Mouse (Mus musculus): ENCODE data around the gene C1galt1.

The C1galt1 gene

DNA sequence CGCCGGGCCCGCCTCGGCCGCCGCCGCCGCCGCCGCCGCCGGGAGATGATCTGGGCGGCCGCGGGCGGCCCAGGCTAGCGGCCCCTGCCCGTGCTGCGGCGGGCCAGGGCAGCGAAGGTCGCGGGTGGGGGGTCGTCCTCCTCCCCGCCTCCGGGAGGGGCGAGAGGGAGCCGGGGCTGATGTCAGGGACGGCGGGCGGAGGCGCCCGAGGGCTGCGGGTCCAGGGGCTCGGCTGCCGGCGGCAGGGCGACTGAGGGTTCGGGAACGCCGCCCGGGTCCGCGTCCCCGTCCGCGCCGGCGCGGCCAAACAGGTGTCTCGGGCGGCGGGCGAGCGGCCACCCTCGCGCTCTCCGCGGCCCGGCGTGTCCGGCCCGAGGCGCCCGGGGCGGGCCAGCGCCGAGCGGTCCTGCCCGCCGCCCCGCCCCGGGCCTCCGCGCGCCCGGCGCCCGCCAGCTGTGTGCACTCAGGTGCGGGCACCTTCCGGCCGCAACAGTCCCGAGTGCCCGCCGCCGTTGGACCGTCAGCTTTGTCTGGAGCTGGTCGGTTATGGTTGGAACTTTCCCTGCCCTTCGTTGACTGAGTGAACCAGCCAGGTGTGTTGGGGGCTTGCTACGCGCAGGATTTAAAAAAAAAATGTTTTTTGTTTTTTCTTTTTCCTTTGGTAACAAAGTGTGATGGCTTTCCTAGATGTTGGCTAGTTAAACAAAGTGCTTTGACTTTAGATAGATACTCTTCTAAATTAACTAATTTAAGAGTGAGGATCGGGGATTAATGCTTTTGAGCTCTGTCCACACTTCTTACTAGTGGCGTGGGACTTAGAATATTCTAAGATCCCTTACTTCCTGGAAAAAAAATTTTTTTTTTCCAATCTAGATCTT lies at the start of gene C1galt1:
Gene C1galt1, plus strand, starts transcription at position 41 of the 878 bp plus-strand sequence.
- DNase-seq (ENCODE audit: inconsistent age in 2 of 2, low spot score in 1 of 2), result peak; percentile 64 to 84

DNA sequence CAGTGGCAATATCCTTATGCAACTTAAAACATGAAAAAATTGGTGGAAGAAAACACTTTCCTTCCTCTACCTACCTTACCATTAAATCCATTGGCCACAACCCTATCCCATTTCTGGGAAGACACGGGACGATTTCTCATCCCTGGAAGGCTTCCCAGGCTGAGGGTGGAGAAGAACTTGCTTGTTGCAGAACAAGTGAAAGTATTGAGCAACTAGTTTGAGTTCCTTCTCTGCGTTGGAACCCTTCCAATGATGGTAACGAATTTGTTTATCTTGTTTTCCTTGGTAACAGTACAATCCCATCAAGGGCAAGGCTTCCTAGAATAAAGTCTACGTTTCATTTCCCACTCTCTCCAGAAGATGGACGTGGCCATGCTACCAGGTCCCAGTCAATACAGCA lies 44.7 kb upstream of the C1galt1 start:
- peak in 1 of 2 experiments; percentile 79 for DNase-seq (ENCODE audit: inconsistent age in 2 of 2, low spot score in 1 of 2)

GRCm38 (mm10) chr6:7803765-7804542 lies 40.7 kb upstream of the C1galt1 start:
- no peak for DNase-seq (ENCODE audit: inconsistent age in 2 of 2, low spot score in 1 of 2)

DNA sequence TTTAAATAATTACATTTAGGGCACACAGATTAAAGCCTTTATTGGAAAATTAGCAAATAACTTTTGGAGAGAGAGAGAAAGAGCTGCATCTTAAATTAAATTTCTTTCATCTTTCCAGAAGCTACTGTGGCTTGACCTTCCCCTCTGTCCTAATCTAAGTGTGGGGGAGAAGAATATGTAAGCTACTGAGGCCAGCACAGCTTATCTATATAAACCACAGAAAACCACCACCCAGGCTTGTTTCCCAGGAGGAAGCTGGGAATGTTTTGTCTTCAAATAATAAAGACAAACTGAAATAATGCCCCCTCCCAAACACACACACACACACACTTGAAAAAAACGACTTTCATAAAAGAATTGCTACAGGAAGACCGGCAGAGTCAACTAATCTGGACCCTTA lies 30.5 kb upstream of the C1galt1 start:
- DNase-seq (ENCODE audit: inconsistent age in 2 of 2, low spot score in 1 of 2), result no peak

DNA sequence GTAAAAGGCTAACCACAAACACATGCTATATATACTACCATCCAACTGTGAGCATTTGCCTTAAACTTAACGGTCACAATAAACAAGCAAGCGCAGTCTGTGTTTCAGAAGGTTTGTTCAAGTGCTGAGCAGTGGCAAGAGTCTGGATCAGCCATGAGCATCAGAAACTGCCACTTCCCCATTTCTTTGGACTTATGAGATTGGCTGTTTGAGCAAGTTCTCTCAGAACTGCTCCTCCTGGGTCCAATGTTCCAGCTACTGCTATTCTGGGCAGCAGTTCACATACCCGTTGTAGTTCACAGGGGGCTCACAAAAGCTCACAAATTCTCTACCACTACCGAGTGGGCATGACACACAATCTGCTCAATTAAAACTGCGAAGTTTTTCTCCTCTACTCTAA lies 28.4 kb upstream of the C1galt1 start:
- no peak for DNase-seq (ENCODE audit: inconsistent age in 2 of 2, low spot score in 1 of 2)

DNA sequence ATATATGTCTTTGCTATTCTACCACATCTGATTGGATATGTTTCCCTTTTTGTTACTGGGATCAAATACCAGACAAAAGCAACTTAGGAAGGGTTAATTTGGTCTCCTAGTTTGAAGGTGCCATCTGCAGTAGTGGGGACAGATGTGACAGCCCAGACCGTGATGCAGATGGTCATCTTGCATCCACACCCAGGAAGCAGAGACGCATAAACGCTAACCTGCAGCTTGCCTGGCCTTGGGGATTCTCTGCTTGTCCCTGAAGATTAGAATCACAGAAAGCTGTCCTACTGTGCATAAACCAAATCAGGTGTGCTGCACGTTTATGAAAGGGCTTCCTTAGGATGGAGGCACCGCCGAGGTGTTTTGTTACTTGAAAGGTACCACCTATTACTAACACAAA lies 22.0 kb upstream of the C1galt1 start:
- DNase-seq (ENCODE audit: inconsistent age in 2 of 2, low spot score in 1 of 2), result no peak

- no peak for DNase-seq (ENCODE audit: inconsistent age in 2 of 2, low spot score in 1 of 2)
These were observed 13.8 kb upstream of the C1galt1 start for GRCm38 (mm10) chr6:7830793-7831192.

- DNase-seq (ENCODE audit: inconsistent age in 2 of 2, low spot score in 1 of 2), result no peak
These were observed 12.0 kb upstream of the C1galt1 start for GRCm38 (mm10) chr6:7832564-7833175.

- DNase-seq (ENCODE audit: inconsistent age in 2 of 2, low spot score in 1 of 2), result peak in 1 of 2 experiments; percentile 20
These were observed 773 bp upstream of the C1galt1 start for GRCm38 (mm10) chr6:7843726-7844411.

DNA sequence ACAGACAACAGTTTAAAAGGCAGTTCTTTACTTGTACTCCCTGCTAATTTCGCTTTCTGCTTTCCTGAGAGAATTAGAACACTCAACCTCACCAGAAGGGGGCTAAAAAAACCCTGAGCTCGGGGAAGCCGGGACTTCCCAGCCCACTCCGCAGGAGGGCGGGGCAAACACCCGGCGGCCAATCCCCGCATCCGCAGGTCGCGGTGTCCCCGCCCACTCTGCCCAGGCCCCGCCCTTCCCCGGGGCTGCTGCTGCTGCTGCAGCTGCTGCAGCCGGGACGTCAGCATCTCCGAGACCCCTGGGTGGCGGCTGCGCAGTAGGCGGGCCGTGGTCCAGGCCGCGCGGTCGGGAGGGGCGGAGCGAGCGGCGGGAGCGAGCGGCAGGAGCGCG lies 235 bp upstream of the C1galt1 start:
- peak; percentile 99 for DNase-seq (ENCODE audit: inconsistent age in 2 of 2, low spot score in 1 of 2)

- peak in 1 of 2 experiments; percentile 65 for DNase-seq (ENCODE audit: inconsistent age in 2 of 2, low spot score in 1 of 2)
These were observed 1.0 kb downstream of the C1galt1 start for GRCm38 (mm10) chr6:7845680-7846017.

DNA sequence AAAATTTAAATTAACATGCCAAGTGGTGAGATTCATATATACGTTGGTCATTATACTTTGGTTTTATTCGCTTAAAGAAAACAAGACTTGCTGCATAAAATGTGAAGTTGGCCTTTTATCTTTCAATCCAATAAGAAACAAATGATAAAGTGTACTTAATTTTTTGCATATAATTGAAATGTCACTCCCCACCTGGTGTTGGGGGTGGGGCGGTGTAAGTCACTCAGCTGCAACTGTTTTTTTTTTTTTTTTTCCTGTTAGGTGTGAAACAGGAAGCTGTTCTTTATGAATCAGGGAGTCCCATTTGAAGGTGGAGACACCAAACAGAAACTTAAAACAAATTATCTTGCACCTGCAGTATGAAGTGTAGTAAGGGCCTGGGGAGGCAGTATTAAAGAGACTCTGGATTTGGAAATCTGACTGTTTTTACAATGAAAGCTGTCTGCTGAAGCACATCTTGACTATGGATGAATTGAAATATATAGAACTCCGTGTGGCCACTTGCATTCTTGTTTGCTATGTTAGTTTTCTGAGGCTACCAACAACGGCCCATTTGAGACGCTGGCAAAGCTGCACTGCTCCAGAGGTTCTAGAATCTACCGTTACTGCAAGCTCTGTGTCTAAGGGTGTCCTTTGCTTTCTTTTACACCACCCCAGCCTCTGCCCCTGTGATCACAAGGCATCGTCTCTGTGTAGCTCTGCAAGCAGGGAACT lies 2.2 kb downstream of the C1galt1 start:
- DNase-seq (ENCODE audit: inconsistent age in 2 of 2, low spot score in 1 of 2), result peak in 1 of 2 experiments; percentile 60

- DNase-seq (ENCODE audit: inconsistent age in 2 of 2, low spot score in 1 of 2), result peak; percentile 39 to 76
These were observed 3.4 kb downstream of the C1galt1 start for GRCm38 (mm10) chr6:7847890-7848508.

- DNase-seq (ENCODE audit: inconsistent age in 2 of 2, low spot score in 1 of 2), result no peak
These were observed 4.1 kb downstream of the C1galt1 start for GRCm38 (mm10) chr6:7848714-7849113.

- DNase-seq (ENCODE audit: inconsistent age in 2 of 2, low spot score in 1 of 2), result peak in 1 of 2 experiments; percentile 35
These were observed 6.4 kb downstream of the C1galt1 start for GRCm38 (mm10) chr6:7851036-7851435.

DNA sequence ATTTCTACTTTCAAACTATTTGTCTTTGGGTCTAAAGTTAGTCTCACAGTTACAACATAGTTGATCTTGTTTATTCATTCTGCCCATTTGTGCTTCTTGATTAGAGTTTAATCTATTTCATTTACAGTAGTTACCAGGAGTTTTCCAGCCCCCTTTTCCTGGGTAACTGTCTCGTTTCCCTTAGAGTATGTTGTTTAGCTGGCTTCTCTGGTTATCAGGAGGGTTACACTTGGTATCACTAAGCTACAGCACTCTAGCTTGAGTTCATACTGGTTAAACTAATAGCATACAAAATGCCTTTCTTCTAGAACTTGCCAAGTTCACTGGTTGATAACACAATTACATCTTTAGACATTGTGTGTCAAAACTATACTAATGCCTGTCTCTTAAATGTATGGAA lies 8.3 kb downstream of the C1galt1 start:
- DNase-seq (ENCODE audit: inconsistent age in 2 of 2, low spot score in 1 of 2), result no peak

GRCm38 (mm10) chr6:7853461-7853860 lies 8.8 kb downstream of the C1galt1 start:
- DNase-seq (ENCODE audit: inconsistent age in 2 of 2, low spot score in 1 of 2), result peak in 1 of 2 experiments; percentile 25

DNA sequence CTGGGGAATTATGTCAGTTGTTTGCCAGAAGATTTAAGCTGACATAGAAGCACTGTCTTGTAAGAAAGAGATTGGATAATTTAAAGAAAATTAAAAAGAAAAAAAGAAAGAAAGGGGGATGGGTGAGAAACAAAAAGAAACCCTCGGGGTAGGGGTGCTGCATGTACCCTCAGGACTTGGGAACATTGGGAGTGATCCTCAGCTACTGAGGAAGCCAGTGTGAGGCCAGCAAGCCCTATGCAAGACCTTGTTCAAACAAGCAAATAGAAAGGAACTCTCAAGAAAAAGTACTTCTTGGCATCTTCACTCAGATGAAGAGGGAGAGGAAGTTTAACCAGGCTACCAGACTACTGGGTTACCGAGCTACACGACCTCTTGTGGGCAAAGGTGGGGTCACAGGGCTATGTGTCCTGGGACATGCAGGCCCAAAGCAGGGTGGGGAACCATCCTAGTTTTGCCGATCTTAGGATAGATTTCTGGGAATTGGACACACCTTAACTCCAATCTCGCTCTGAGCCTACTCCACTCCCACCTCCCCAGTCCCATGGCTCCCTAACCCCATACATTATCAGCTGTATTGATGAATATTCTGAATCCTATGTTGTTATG lies 12.1 kb downstream of the C1galt1 start:
- peak in 1 of 2 experiments; percentile 22 for DNase-seq (ENCODE audit: inconsistent age in 2 of 2, low spot score in 1 of 2)
